Mouse (Mus musculus) kidney, adult 2 months (tissue): Measurements from ENCODE around the gene Fn1.

Experiments
- CTCF ChIP-seq: fragments of 200-500 bp; conservative IDR thresholded peaks from 2 replicates; pipeline ENCODE4 v1.5.1; 2011; ENCODE audit warnings: low read depth, mild to moderate bottlenecking, control low read depth, low read length, moderate library complexity, mixed read lengths; ENCODE audit not compliant: insufficient read depth, insufficient read length
- POLR2A ChIP-seq: fragments of 200-500 bp; IDR thresholded peaks from one replicate; pipeline ENCODE4 v1.6.1; 2011; ENCODE audit warnings: low read depth, low read length, control low read depth

DNA sequence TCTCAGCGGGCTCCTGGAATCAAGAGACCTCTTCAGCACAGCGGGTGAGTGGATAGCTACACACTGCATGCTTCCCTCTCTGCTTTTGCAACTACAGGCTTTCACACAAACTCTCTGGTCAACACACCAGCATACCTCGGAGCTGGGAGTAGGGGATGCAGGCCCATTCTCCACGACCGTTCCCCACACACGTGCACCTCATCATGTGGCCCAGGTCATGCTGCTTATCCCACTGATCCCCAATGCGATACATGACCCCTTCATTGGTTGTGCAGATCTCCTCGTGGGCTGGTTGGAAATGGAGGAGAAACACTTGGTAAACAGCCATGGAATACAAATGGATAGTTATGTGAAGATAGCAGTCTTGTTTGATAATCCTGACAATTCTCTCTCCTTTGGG lies 12.8 kb downstream of the Fn1 start:
- TF ChIP-seq POLR2A (no peak), CTCF (no peak)
